Mouse (Mus musculus): ENCODE measurements around the gene Pla2g15.

GRCm38 (mm10) chr8:106126055-106126454, 24.1 kb upstream of the Pla2g15 start:
- TF ChIP-seq POLR2A (IDR thresholded peaks at IDR 0.05; ENCODE audit: control insufficient read depth, low read depth, low read length) (no peak), CTCF (IDR thresholded peaks at IDR 0.05; ENCODE audit: control insufficient read depth, insufficient read depth, insufficient replicate concordance, low read depth, low read length) (no peak)

Data from testis, adult 2 months (tissue).